In genomic region chr12:17444406-17444805, GRCm38 (mm10) we compare ENCODE assay signal across 14 mouse cellular contexts.
A peak's percentile ranks its signal among the peaks of the same experiment; 100 is the strongest.
DNase-seq lines count a peak whose midpoint lies in the region; ATAC-seq and TF ChIP-seq lines count a peak whose summit lies in the region.
"Had no signal": no experiment of that assay in that cellular context is flagged by ENCODE, and none has a peak within 500 bp of the region (broad histone marks: within the 10 kb centered on the region; RNA-seq: fewer than 3 reads in every experiment).

No protein-coding gene starts in this region.

- no peak overlapping the region for H3K27ac ChIP-seq in kidney, embryonic 14.5 days (ENCODE audit: low read depth, low read length)
- H3K27ac ChIP-seq in heart, embryonic 12.5 days (ENCODE audit: poor library complexity, severe bottlenecking) = peak overlapping the region; percentile 56; the same call in 1 of the 2 replicates
- H3K27ac ChIP-seq in kidney, postnatal 0 days = no peak overlapping the region
- no peak overlapping the region for H3K27ac ChIP-seq in midbrain, embryonic 14.5 days (replicated peaks; ENCODE audit: low read depth, low read length)
- H3K27ac ChIP-seq: forebrain, embryonic 15.5 days; liver, embryonic 15.5 days; neural tube, embryonic 12.5 days had no signal

- TF ChIP-seq CTCF in kidney, postnatal 0 days (IDR thresholded peaks at IDR 0.05; ENCODE audit: low read depth) = no peak

- DNase-seq in kidney, adult 11 months = peak; percentile 74
- peak; percentile 69 for DNase-seq in kidney, postnatal 0 days (ENCODE audit: low spot score)
- DNase-seq in lung, postnatal 36 days = peak; percentile 26
- no peak for DNase-seq in layer of hippocampus, postnatal 14 days (ENCODE audit: low spot score in 2 of 2)
- no peak for DNase-seq in midbrain, embryonic 14.5 days
- no peak for DNase-seq in frontal cortex, postnatal 14 days (ENCODE audit: low spot score in 2 of 2)
- DNase-seq: cerebellum, postnatal 10 days had no signal

- H3K27me3 ChIP-seq in kidney, embryonic 14.5 days (ENCODE audit: control insufficient read depth, insufficient read depth, low read length) = no peaks in the 10 kb centered on the region
- H3K27me3 ChIP-seq in heart, embryonic 12.5 days (replicated peaks) = no peaks in the 10 kb centered on the region
- no peaks in the 10 kb centered on the region for H3K27me3 ChIP-seq in kidney, postnatal 0 days (ENCODE audit: insufficient read depth, low read length)
- H3K27me3 ChIP-seq in midbrain, embryonic 14.5 days (ENCODE audit: control insufficient read depth, insufficient read depth, low read length) = no peaks in the 10 kb centered on the region
- H3K27me3 ChIP-seq: CH12.LX; forebrain, embryonic 15.5 days; liver, embryonic 15.5 days; neural tube, embryonic 12.5 days had no signal

- no peak for ATAC-seq in kidney, embryonic 14.5 days (ENCODE audit: low FRiP score, low TSS enrichment)
- ATAC-seq in heart, embryonic 12.5 days (ENCODE audit: insufficient number of reproducible peaks, low FRiP score) = peak; percentile 49; the same call in 1 of the 2 replicates
- ATAC-seq in kidney, postnatal 0 days (replicated peaks; ENCODE audit: low FRiP score, low read depth) = no peak
- no peak for ATAC-seq in midbrain, embryonic 14.5 days (ENCODE audit: low FRiP score, low TSS enrichment)
- ATAC-seq: forebrain, embryonic 15.5 days; intestine, postnatal 0 days had no signal

- peaks cover 16% of the 10 kb centered on the region; the same call in 1 of the 2 replicates for H3K4me1 ChIP-seq in kidney, embryonic 14.5 days (ENCODE audit: control insufficient read depth, insufficient read depth, low read length)
- peaks cover 20% of the 10 kb centered on the region for H3K4me1 ChIP-seq in heart, embryonic 12.5 days (replicated peaks)
- no peaks in the 10 kb centered on the region for H3K4me1 ChIP-seq in kidney, postnatal 0 days (replicated peaks; ENCODE audit: insufficient read depth, low read length)
- H3K4me1 ChIP-seq in midbrain, embryonic 14.5 days (ENCODE audit: control insufficient read depth, insufficient read depth, low read length) = no peaks in the 10 kb centered on the region

- no peaks in the 10 kb centered on the region for H3K36me3 ChIP-seq in kidney, embryonic 14.5 days (ENCODE audit: control insufficient read depth, insufficient read depth, low read length)
- no peaks in the 10 kb centered on the region for H3K36me3 ChIP-seq in heart, embryonic 12.5 days
- no peaks in the 10 kb centered on the region for H3K36me3 ChIP-seq in kidney, postnatal 0 days (ENCODE audit: insufficient read depth, low read length)
- no peaks in the 10 kb centered on the region for H3K36me3 ChIP-seq in midbrain, embryonic 14.5 days (ENCODE audit: control insufficient read depth, insufficient read depth, low read length)
- H3K36me3 ChIP-seq: forebrain, embryonic 15.5 days; liver, embryonic 15.5 days; neural tube, embryonic 12.5 days had no signal

- WGBS in kidney, embryonic 14.5 days = 51% methylated on average over 11 of the region's 11 CpGs
- WGBS in heart, embryonic 12.5 days = 62% methylated on average over 11 of the region's 11 CpGs
- WGBS in kidney, postnatal 0 days = 46% methylated on average over 11 of the region's 11 CpGs
- 81% methylated on average over 11 of the region's 11 CpGs for WGBS in midbrain, embryonic 14.5 days

- H3K4me3 ChIP-seq in kidney, embryonic 14.5 days (ENCODE audit: low read length) = no peak overlapping the region
- H3K4me3 ChIP-seq in heart, embryonic 12.5 days = no peak overlapping the region
- H3K4me3 ChIP-seq in kidney, postnatal 0 days (replicated peaks; ENCODE audit: low read depth, low read length) = no peak overlapping the region
- no peak overlapping the region for H3K4me3 ChIP-seq in midbrain, embryonic 14.5 days (replicated peaks; ENCODE audit: low read depth, low read length)
- H3K4me3 ChIP-seq: forebrain, embryonic 15.5 days; liver, embryonic 15.5 days; neural tube, embryonic 12.5 days had no signal

- no peaks in the 10 kb centered on the region for H3K9me3 ChIP-seq in kidney, embryonic 14.5 days (ENCODE audit: control insufficient read depth, low read length)
- H3K9me3 ChIP-seq in heart, embryonic 12.5 days (replicated peaks) = no peaks in the 10 kb centered on the region
- no peaks in the 10 kb centered on the region for H3K9me3 ChIP-seq in kidney, postnatal 0 days (replicated peaks; ENCODE audit: low read length)
- H3K9me3 ChIP-seq in midbrain, embryonic 14.5 days (ENCODE audit: control insufficient read depth, low read length) = no peaks in the 10 kb centered on the region
- H3K9me3 ChIP-seq: forebrain, embryonic 15.5 days; liver, embryonic 15.5 days; neural tube, embryonic 12.5 days had no signal

- H3K9ac ChIP-seq in kidney, embryonic 14.5 days (ENCODE audit: low read depth, low read length) = no peak overlapping the region
- no peak overlapping the region for H3K9ac ChIP-seq in heart, embryonic 12.5 days
- no peak overlapping the region for H3K9ac ChIP-seq in kidney, postnatal 0 days (ENCODE audit: low read depth, low read length)
- no peak overlapping the region for H3K9ac ChIP-seq in midbrain, embryonic 14.5 days (replicated peaks; ENCODE audit: low read length)
- H3K9ac ChIP-seq: forebrain, embryonic 15.5 days; liver, embryonic 15.5 days; neural tube, embryonic 12.5 days had no signal

- no peak overlapping the region for H3K4me2 ChIP-seq in kidney, embryonic 14.5 days (replicated peaks; ENCODE audit: low read depth, low read length)
- H3K4me2 ChIP-seq in heart, embryonic 12.5 days = no peak overlapping the region
- no peak overlapping the region for H3K4me2 ChIP-seq in kidney, postnatal 0 days (ENCODE audit: low read length)
- no peak overlapping the region for H3K4me2 ChIP-seq in midbrain, embryonic 14.5 days (ENCODE audit: low read length)
- H3K4me2 ChIP-seq: forebrain, embryonic 15.5 days; liver, embryonic 15.5 days; neural tube, embryonic 12.5 days had no signal

Comparison
In these comparisons a context has a peak if more than half of its experiments do, and no peak if none do; other contexts are left out.
1. DNase-seq: peak in kidney, adult 11 months (single experiment), kidney, postnatal 0 days (single experiment) and lung, postnatal 36 days (single experiment); none in layer of hippocampus, postnatal 14 days (0 of 2), midbrain, embryonic 14.5 days (single experiment) and frontal cortex, postnatal 14 days (0 of 2).